21 mouse cellular contexts compared by ENCODE assay signal in the genomic region with DNA sequence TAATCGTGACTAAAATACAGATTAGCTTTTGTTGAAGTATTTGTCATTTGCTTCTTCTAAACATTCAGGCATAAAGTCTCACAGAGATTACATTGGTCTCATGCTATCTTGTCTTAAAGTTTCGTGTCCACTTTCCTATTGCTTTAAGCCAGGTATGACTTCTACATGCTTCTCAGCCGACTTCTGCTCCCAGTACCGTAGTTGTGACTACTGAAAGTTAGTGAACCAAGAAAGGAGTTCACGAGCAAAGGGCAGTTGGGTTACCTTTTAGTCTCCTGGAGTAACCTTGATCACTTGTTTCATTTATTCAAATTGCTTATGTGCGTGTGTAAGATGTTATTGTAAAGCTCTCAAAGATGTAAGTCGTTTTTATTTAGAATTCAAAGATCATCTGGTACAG. TPM values are rescaled to one million over a fixed set of nuclear protein-coding genes. Genes with fewer than 3 reads are reported as not detected.
"Had no signal": no experiment of that assay in that cellular context is flagged by ENCODE, and none has a peak within 500 bp of the region (broad histone marks: within the 10 kb centered on the region; RNA-seq: fewer than 3 reads in every experiment).

No protein-coding gene starts in this region.

- H3K36me3 ChIP-seq: neural tube, embryonic 15.5 days; stomach, embryonic 15.5 days had no signal

- H3K9me3 ChIP-seq: neural tube, embryonic 15.5 days; stomach, embryonic 15.5 days had no signal

- H3K4me1 ChIP-seq: neural tube, embryonic 15.5 days; stomach, embryonic 15.5 days had no signal

- DNase-seq: retina, postnatal 1 day; right cerebral cortex, adult 18-20 months; right cerebral cortex, postnatal 14 days; right cerebral cortex, postnatal 25 days; right cerebral cortex, postnatal 4 days; spleen, adult 18-20 months; thymus, adult 18-20 months; thymus, adult 2 months; thymus, postnatal 14 days; thymus, postnatal 25 days; thymus, postnatal 36 days; thymus, postnatal 4 days had no signal

- H3K27ac ChIP-seq: neural tube, embryonic 15.5 days; stomach, embryonic 15.5 days; stomach, postnatal 0 days had no signal

- H3K9ac ChIP-seq: neural tube, embryonic 15.5 days; stomach, embryonic 15.5 days had no signal

- H3K4me3 ChIP-seq: neural tube, embryonic 15.5 days; stomach, embryonic 15.5 days had no signal

- H3K27me3 ChIP-seq: neural tube, embryonic 15.5 days; stomach, embryonic 15.5 days had no signal

- H3K4me2 ChIP-seq: neural tube, embryonic 15.5 days; stomach, embryonic 15.5 days had no signal

RNA-seq across cellular contexts. Expression of gene Adh6a, which starts 27.1 kb away (rescaled TPM):
- polyA plus RNA-seq: neural tube, embryonic 14.5 days; spleen, adult 2 months; stomach, embryonic 14.5 days; testis, adult 2 months had no signal

RNA-seq across cellular contexts. Expression of gene Adh6b, which starts 55.6 kb away (rescaled TPM):
- total RNA-seq: neutrophil, adult 5-6 weeks had no signal
- polyA plus RNA-seq: neural tube, embryonic 14.5 days; small intestine, adult 2 months; spleen, adult 2 months; stomach, embryonic 14.5 days had no signal
